ENCODE assay signal across 14 mouse cellular contexts in genomic region chr3:130860315-130860714, GRCm38 (mm10).
"Had no signal": no experiment of that assay in that cellular context is flagged by ENCODE, and none has a peak within 500 bp of the region (broad histone marks: within the 10 kb centered on the region; RNA-seq: fewer than 3 reads in every experiment).

No protein-coding gene starts in this region.

- H3K4me1 ChIP-seq: liver, embryonic 13.5 days; midbrain, embryonic 13.5 days; neural tube, embryonic 12.5 days; stomach, embryonic 15.5 days had no signal

- H3K9ac ChIP-seq: liver, embryonic 13.5 days; liver, postnatal 0 days; midbrain, embryonic 13.5 days; neural tube, embryonic 12.5 days; stomach, embryonic 15.5 days had no signal

- H3K4me3 ChIP-seq: left cerebral cortex, adult 2 months; limb, embryonic 10.5 days; liver, embryonic 13.5 days; midbrain, embryonic 13.5 days; neural tube, embryonic 12.5 days; stomach, embryonic 15.5 days had no signal

- H3K9me3 ChIP-seq: limb, embryonic 10.5 days; liver, embryonic 13.5 days; midbrain, embryonic 13.5 days; neural tube, embryonic 12.5 days; stomach, embryonic 15.5 days had no signal

- H3K27me3 ChIP-seq: liver, embryonic 13.5 days; midbrain, embryonic 13.5 days; neural tube, embryonic 12.5 days; stomach, embryonic 15.5 days had no signal

- ATAC-seq: hindbrain, postnatal 0 days; liver, postnatal 0 days; midbrain, embryonic 13.5 days had no signal

- H3K36me3 ChIP-seq: limb, embryonic 10.5 days; liver, embryonic 13.5 days; midbrain, embryonic 13.5 days; neural tube, embryonic 12.5 days; stomach, embryonic 15.5 days had no signal

- DNase-seq: kidney, adult 11 months; kidney, postnatal 14 days; liver, embryonic 13.5 days; liver, postnatal 0 days; retina, postnatal 1 day; right cerebral cortex, postnatal 4 days; thymus, adult 2 months; thymus, postnatal 25 days had no signal

- H3K27ac ChIP-seq: hindbrain, postnatal 0 days; left cerebral cortex, adult 2 months; limb, embryonic 10.5 days; liver, embryonic 13.5 days; midbrain, embryonic 13.5 days; neural tube, embryonic 12.5 days; stomach, embryonic 15.5 days had no signal

- H3K4me2 ChIP-seq: liver, embryonic 13.5 days; midbrain, embryonic 13.5 days; neural tube, embryonic 12.5 days; stomach, embryonic 15.5 days had no signal
